Mouse (Mus musculus) heart, embryonic 12.5 days (tissue): ENCODE data around the gene Tnik. TPM values are rescaled to one million over a fixed set of nuclear protein-coding genes. Genes with fewer than 3 reads are reported as not detected.

Experiments used
- ATAC-seq: fragments of 200-750 bp; cut with Nextera tagmentation; 2 replicates; pipeline ENCODE4 v1.8.0; 2017; ENCODE audit warnings: moderate TSS enrichment, moderate library complexity; ENCODE audit not compliant: insufficient number of reproducible peaks, low FRiP score
- H3K27ac ChIP-seq: fragments of 300-500 bp; sonication (generic); 2 replicates; pipeline ENCODE4 v1.5.1; 2016; ENCODE audit warnings: mild to moderate bottlenecking, moderate library complexity; ENCODE audit not compliant: poor library complexity, severe bottlenecking
- H3K27me3 ChIP-seq: fragments of 300-500 bp; sonication (generic); replicated peaks from 2 replicates; pipeline ENCODE4 v1.6.1; 2016; ENCODE audit warnings: mild to moderate bottlenecking, moderate library complexity
- H3K36me3 ChIP-seq: fragments of 300-500 bp; sonication (generic); 2 replicates; pipeline ENCODE4 v1.6.1; 2016; ENCODE audit warnings: mild to moderate bottlenecking, moderate library complexity
- H3K4me1 ChIP-seq: fragments of 300-500 bp; sonication (generic); replicated peaks from 2 replicates; pipeline ENCODE4 v1.6.1; 2016; ENCODE audit warnings: mild to moderate bottlenecking
- H3K4me2 ChIP-seq: fragments of 300-500 bp; sonication (generic); 2 replicates; pipeline ENCODE4 v1.6.1; 2016; ENCODE audit warnings: mild to moderate bottlenecking, moderate library complexity
- H3K4me3 ChIP-seq: fragments of 300-500 bp; sonication (generic); 2 replicates; pipeline ENCODE4 v1.5.1; 2016; ENCODE audit warnings: mild to moderate bottlenecking
- H3K9ac ChIP-seq: fragments of 300-500 bp; sonication (generic); 2 replicates; pipeline ENCODE4 v1.6.1; 2016; ENCODE audit warnings: mild to moderate bottlenecking, moderate library complexity
- H3K9me3 ChIP-seq: fragments of 300-500 bp; sonication (generic); replicated peaks from 2 replicates; pipeline ENCODE4 v1.6.1; 2016; ENCODE audit warnings: mild to moderate bottlenecking, moderate library complexity
- WGBS: fragments of 180-500 bp; shearing (Covaris S2); methylation state at CpG from one replicate; pipeline ENCODE4 v1.1.7; 2016; 5-methylcytosine and 5-hydroxymethylcytosine counted together
- polyA plus RNA-seq: library from polyadenylated mRNA; unstranded; fragments of >200 nt; fragmentation: Nextera tagmentation; extraction: Ambion mirVana; gene quantifications from 2 replicates; pipeline ENCODE4 v1.2.1, GENCODE M21; 2016

Gene Tnik
- polyA plus RNA-seq, 1 experiment from 2014 or later, result 10.3 TPM

DNA sequence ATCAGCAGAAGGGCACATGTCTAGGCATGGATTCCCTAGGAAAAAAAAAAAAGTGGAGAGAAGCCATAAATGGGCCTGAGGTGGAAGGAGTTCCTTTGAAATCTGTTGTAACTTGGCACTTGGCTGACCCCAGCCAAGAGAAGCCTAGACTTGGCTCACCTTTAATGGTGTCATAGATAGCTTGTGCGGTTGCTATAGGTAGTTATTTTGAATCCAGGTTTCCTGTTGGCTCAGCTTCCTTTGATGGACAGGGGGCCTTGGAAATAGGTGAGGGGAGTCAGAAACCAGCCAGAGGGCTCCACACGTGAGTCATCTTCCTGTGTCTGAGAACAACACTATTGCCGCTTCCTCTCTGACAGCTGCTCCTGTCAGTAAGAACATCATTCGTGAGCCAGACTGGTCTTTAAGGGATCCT is 204.9 kb downstream of the Tnik start:
- Histone ChIP-seq H3K9ac (no peak overlapping the region), H3K9me3 (no peaks in the 10 kb centered on the region), H3K27me3 (no peaks in the 10 kb centered on the region), H3K4me1 (0 out of 2 replicates have a peak, but pooled peaks cover 4% of the 10 kb centered on the region), H3K4me2 (no peak overlapping the region), H3K36me3 (no peaks in the 10 kb centered on the region), H3K27ac (no peak overlapping the region), H3K4me3 (no peak overlapping the region)
- 53% methylated on average over 4 of the region's 4 CpGs for WGBS
- no peak for ATAC-seq

DNA sequence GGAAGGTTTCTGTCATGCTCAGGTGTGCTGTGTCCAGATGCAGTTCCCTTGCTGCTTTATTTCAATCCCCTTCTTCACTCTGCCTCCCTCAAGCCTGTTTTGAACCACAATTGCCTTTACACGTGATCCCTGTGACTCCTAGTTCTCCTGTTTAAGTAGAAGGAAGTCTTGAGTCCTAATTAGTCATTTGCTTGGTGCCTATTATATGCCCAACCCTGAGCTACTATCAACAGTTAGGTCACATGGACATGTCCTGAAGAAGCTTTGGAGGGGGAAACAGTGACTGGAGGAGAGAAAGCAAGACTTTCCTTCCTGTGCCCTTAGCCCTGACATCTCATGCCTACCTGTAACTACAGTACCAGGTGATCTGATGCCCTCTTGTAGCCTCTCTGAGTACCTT is 210.4 kb downstream of the Tnik start:
- no peak overlapping the region for H3K27ac ChIP-seq
- no peaks in the 10 kb centered on the region for H3K27me3 ChIP-seq
- no peak for ATAC-seq
- no peak overlapping the region for H3K4me3 ChIP-seq
- no peaks in the 10 kb centered on the region for H3K9me3 ChIP-seq
- WGBS, result 55% methylated on average over 1 of the region's 1 CpGs
- H3K9ac ChIP-seq, result no peak overlapping the region
- no peak overlapping the region for H3K4me2 ChIP-seq
- H3K4me1 ChIP-seq, result no peaks in the 10 kb centered on the region
- no peaks in the 10 kb centered on the region for H3K36me3 ChIP-seq

DNA sequence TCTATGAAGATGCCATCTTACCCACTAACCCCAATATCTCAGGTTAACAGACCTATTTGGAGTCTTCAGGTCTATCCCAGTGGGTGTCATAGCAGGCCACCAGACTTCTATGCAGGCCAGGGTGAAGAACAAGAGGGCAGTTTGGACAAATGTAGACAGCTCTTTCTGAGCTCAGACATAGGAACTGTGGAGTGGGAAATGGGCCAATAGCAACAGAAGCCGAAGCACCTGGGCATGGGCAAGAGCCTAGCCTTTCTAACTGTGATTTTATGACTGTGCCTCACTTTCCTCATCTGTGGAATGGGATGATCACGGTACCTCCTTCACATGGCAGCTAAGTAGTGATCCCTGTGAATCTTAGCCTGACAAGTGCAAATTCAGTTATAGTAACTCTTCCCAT is 214.4 kb downstream of the Tnik start:
- no peak overlapping the region for H3K27ac ChIP-seq
- no peaks in the 10 kb centered on the region for H3K27me3 ChIP-seq
- no peaks in the 10 kb centered on the region for H3K36me3 ChIP-seq
- ATAC-seq, result no peak
- H3K4me2 ChIP-seq, result no peak overlapping the region
- no peaks in the 10 kb centered on the region for H3K9me3 ChIP-seq
- 85% methylated on average over 2 of the region's 2 CpGs for WGBS
- no peaks in the 10 kb centered on the region; the same call in 1 of the 2 replicates for H3K4me1 ChIP-seq
- no peak overlapping the region for H3K4me3 ChIP-seq
- H3K9ac ChIP-seq, result no peak overlapping the region

DNA sequence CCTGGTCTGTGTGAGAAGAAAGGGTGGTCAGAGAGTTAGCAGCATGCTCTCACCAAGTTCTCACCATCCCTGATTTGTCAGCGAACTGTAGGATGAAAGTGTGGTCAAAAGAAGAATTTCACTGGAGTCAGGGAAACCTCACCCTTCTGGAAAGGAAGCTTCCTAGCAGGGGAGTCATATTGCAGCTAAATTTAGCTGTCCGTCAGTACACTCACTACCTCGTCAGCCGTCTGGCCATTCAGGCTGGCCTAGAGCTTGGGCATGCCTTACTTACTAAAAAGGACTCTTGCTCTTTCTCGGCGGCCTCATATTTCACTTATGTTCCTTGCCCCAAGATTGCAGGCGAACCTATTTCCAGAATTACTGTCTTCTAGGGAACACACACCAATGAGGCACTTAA is 222.7 kb downstream of the Tnik start:
- no peaks in the 10 kb centered on the region for H3K36me3 ChIP-seq
- 0 out of 2 replicates have a peak, but pooled peaks cover 3% of the 10 kb centered on the region for H3K9me3 ChIP-seq
- no peak overlapping the region for H3K4me3 ChIP-seq
- 34% methylated on average over 7 of the region's 7 CpGs for WGBS
- H3K27me3 ChIP-seq, result no peaks in the 10 kb centered on the region
- H3K27ac ChIP-seq, result peak overlapping the region; percentile 81
- no peak for ATAC-seq
- H3K4me2 ChIP-seq, result no peak overlapping the region
- no peak overlapping the region for H3K9ac ChIP-seq
- peaks cover 7% of the 10 kb centered on the region for H3K4me1 ChIP-seq

DNA sequence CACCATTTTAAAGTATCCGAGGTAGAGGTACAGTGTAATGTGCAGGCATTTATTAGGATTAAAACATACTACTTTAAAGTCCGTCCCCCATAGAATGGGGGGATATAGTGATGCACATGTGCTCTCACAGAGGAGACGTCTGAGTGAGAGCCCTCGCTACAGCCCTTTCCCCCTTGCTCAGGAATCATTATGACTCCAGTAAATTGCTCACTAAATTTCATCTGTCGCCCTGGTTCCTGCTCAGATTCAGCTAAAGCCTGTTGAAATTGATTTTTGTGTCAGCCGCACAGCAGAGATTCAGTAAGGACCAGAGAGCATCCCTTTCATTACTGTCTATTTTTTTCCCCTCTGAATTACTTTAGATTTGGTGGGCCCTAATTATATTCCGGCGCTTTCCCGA is 224.4 kb downstream of the Tnik start:
- Histone ChIP-seq H3K4me1 (peaks cover 7% of the 10 kb centered on the region), H3K4me3 (no peak overlapping the region), H3K9ac (no peak overlapping the region), H3K4me2 (no peak overlapping the region), H3K36me3 (no peaks in the 10 kb centered on the region), H3K27me3 (no peaks in the 10 kb centered on the region), H3K9me3 (0 out of 2 replicates have a peak, but pooled peaks cover 3% of the 10 kb centered on the region), H3K27ac (no peak overlapping the region)
- 89% methylated on average over 9 of the region's 9 CpGs for WGBS
- no peak for ATAC-seq

DNA sequence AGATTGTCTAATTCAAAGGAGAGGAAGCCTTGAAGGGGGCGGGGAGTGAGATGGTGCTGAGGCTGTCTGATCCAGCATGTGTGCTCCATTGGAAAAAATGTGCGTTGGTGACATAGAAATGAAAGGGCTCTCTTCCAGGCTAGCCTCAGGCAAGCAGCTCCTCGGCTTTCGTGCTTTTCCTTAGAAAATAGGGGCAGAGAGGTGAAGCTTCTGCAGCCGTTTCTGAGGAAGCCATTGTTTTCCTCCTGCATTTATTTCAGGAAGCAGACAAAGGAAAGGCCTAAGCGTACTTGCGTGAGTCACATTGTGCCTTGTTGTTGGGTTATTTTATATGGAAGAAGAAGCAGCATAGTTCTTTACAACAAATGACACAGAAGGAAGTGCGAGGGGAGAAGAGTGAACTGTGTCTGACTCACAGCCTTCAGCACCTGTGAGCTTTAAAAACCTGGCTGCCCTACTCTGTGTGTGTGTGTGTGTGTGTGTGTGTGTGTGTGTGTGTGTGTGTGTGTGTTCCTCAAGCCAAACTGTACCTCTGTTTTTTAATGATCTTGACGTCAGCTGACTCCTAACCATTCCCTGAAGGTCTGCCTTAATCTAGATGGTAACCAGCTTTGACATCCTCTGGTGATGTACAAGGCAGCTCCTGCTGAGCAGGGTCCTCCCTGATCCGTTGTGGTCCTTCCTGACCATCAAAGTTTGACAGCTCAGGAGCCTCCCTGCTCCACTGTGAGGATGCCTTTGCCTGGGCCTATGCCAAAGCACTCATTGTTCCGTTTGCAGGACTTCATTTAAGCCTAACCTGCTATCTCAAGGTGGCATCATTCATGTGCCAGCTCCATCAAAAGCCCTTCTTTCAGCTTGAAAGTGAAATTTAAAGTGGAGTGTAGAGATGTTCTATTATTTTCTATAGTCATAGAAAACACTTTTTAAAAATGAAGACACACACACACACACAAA is 228.3 kb downstream of the Tnik start:
- no peak overlapping the region for H3K9ac ChIP-seq
- no peaks in the 10 kb centered on the region for H3K4me1 ChIP-seq
- H3K4me3 ChIP-seq, result no peak overlapping the region
- 54% methylated on average over 11 of the region's 11 CpGs for WGBS
- ATAC-seq, result no peak
- H3K27me3 ChIP-seq, result no peaks in the 10 kb centered on the region
- H3K4me2 ChIP-seq, result no peak overlapping the region
- 0 out of 2 replicates have a peak, but pooled peaks cover 3% of the 10 kb centered on the region for H3K9me3 ChIP-seq
- no peak overlapping the region for H3K27ac ChIP-seq
- no peaks in the 10 kb centered on the region for H3K36me3 ChIP-seq

DNA sequence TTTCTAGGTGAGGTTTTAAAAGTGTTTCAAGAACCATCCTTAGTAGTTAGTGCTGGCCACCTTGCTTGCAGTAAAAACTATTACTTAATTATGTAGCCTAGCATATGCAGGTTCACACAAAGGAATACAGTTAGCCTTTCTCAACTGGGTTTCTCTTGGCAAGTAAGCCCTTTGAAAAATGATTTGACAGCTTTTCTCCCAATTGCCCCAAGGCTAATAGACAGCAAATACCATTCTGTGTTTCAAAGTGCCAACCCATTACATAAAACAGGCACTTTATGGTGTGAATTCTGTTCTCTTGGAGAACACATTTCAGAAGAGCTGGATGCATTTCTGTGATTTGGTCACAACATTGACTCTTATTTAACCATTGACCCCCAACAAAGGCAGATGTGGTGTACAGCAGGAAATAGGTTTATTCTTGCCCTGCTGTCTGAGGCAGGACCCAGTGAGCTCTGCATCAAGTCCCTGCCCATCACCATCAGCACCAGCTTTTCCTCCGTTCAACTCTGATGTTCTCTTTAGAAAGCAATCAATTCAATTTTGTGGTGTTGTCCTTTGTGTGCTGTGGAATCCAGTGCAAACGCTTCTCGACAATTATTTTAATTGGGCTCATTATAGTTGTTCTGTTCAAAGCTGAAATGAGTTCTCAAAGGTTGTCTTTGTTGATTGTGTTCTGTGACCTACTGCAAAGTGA is 233.9 kb downstream of the Tnik start:
- H3K4me3 ChIP-seq, result no peak overlapping the region
- no peaks in the 10 kb centered on the region for H3K9me3 ChIP-seq
- H3K27ac ChIP-seq, result no peak overlapping the region
- H3K36me3 ChIP-seq, result no peaks in the 10 kb centered on the region
- no peak for ATAC-seq
- no peaks in the 10 kb centered on the region for H3K4me1 ChIP-seq
- no peak overlapping the region for H3K4me2 ChIP-seq
- H3K9ac ChIP-seq, result no peak overlapping the region
- WGBS, result 87% methylated on average over 3 of the region's 3 CpGs
- no peaks in the 10 kb centered on the region for H3K27me3 ChIP-seq

DNA sequence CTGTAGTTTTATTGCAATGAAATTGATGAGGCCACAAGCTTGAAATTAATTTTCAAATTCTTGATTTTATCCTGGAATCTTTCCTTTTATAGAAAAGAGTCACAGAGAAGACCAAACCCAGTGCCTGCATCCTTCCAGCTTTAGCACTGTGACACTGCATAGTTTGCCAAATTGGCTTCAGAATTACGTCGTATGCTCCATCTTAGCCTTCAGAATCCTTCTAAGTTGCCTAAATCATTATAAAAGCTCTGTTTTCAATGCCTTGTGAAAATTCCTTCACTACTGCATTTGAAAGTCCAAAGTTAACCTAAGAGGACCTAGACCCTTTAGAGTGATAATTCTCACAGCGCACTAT is 234.5 kb downstream of the Tnik start:
- H3K4me2 ChIP-seq, result no peak overlapping the region
- H3K9me3 ChIP-seq, result no peaks in the 10 kb centered on the region
- H3K36me3 ChIP-seq, result no peaks in the 10 kb centered on the region
- no peak for ATAC-seq
- H3K27me3 ChIP-seq, result no peaks in the 10 kb centered on the region
- no peak overlapping the region for H3K4me3 ChIP-seq
- no peak overlapping the region for H3K27ac ChIP-seq
- WGBS, result 96% methylated on average over 3 of the region's 3 CpGs
- no peaks in the 10 kb centered on the region for H3K4me1 ChIP-seq
- H3K9ac ChIP-seq, result no peak overlapping the region

DNA sequence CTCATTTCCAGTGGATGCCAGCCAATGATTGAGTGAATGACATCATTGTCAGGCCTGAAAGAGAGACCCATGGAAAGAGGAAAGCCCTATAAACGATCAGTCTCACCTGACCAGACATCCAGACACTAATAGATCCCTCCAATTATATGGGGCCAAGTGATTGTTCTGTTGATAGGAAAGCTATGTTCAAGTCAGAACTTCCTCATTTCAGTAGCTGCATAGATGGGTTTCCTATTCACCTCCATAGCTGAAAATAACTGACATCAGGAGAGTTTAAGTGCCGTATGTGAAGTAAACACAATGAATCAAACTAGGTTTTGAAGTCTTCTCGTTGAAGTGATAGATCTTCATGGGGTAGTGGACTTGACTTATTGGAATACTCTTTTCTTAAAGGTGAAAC is 239.7 kb downstream of the Tnik start:
- WGBS, result 87% methylated on average over 3 of the region's 3 CpGs
- no peak overlapping the region for H3K27ac ChIP-seq
- H3K9me3 ChIP-seq, result no peaks in the 10 kb centered on the region
- H3K4me1 ChIP-seq, result no peaks in the 10 kb centered on the region
- no peak for ATAC-seq
- H3K27me3 ChIP-seq, result no peaks in the 10 kb centered on the region
- H3K4me2 ChIP-seq, result no peak overlapping the region
- H3K4me3 ChIP-seq, result no peak overlapping the region
- no peak overlapping the region for H3K9ac ChIP-seq
- H3K36me3 ChIP-seq, result no peaks in the 10 kb centered on the region

DNA sequence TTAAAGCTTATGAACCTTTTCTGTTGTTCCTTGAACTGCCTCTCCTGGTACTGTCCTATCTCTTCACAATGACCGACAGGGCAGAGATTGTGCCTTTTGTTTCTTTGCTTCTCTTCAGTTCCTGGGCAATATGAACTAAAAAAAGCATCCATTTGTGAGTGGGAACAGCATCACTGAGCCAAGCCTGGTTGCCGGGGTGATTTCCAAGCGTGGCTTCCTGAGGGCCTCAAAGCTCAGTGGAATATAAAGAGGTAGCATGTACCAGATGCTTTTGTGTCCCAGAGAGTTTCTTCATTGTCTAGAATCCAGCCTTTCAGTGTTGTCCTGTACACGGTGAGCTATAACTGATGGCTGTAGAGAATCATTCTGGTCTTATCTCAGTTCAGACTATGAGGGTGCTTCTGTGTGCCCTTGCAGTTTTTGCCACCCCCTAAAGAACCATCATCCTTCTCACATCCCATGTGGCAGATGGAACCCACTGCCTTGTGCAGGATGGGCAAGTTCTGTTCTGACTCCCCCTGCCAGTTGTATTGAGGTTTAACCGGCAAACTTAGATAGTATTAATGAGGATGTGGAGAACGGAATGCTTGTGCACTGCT is 246.4 kb downstream of the Tnik start:
- no peak for ATAC-seq
- peaks cover 5% of the 10 kb centered on the region; the same call in 1 of the 2 replicates for H3K4me1 ChIP-seq
- no peak overlapping the region for H3K27ac ChIP-seq
- 70% methylated on average over 6 of the region's 6 CpGs for WGBS
- H3K36me3 ChIP-seq, result no peaks in the 10 kb centered on the region
- H3K9ac ChIP-seq, result no peak overlapping the region
- no peak overlapping the region for H3K4me2 ChIP-seq
- H3K9me3 ChIP-seq, result no peaks in the 10 kb centered on the region
- H3K27me3 ChIP-seq, result no peaks in the 10 kb centered on the region
- no peak overlapping the region for H3K4me3 ChIP-seq

DNA sequence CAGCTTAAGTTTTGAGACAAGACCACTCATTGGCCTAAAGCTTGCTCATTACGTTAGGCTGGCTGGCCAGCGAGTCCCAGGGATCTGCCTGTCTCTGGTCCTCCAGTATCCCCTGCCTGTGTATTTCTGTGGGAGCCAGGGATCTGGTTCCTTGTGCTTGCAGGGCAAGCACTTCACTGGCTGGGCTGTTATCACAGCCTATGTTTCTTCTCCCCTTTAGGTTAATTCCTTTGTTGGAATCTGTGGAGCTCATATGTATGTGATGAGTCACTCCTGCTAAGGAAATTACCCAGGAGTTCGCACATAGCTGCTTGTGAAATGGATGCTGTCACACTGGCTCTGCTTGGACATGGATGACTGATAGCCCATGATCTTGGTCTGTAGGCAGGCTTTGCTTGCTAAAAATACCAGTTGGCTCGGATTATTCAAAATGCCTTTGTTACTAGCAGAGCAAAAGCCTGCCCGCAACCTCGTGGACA is 260.0 kb downstream of the Tnik start:
- 20% methylated on average over 6 of the region's 6 CpGs for WGBS
- Histone ChIP-seq H3K4me1 (peaks cover 14% of the 10 kb centered on the region), H3K27ac (peak overlapping the region; percentile 79), H3K36me3 (no peaks in the 10 kb centered on the region), H3K4me2 (peak overlapping the region; percentile 29), H3K9me3 (no peaks in the 10 kb centered on the region), H3K27me3 (no peaks in the 10 kb centered on the region), H3K4me3 (no peak overlapping the region), H3K9ac (no peak overlapping the region)
- peak; percentile 73 for ATAC-seq
